Mouse (Mus musculus) heart, postnatal 25 days (tissue): ENCODE results near the gene Kcnn1. TPM values are rescaled to one million over a fixed set of nuclear protein-coding genes. Genes with fewer than 3 reads are reported as not detected.
"Not testable (repeated sequence)": the region's sequence is repeated elsewhere in the genome, so short reads cannot be mapped to it uniquely, and the experiment has no call there.

Source experiments
- DNase-seq: peaks from one replicate; pipeline ENCODE4 v3.0.0; 2022; ENCODE audit warnings: low spot score
- intact Hi-C: fragments of 180-260 bp; cut with DNase I; formaldehyde crosslinking; loops from one replicate; pipeline ENCODE4 v1.15.1; 2025
- total RNA-seq, 2 experiments: library from RNA; stranded (reverse); gene quantifications; 2 replicates each; pipeline ENCODE4 v1.2.3; 2021

The Kcnn1 gene
- total RNA-seq, 2 experiments from 2014 or later, result 8.1 to 8.6 TPM

DNA sequence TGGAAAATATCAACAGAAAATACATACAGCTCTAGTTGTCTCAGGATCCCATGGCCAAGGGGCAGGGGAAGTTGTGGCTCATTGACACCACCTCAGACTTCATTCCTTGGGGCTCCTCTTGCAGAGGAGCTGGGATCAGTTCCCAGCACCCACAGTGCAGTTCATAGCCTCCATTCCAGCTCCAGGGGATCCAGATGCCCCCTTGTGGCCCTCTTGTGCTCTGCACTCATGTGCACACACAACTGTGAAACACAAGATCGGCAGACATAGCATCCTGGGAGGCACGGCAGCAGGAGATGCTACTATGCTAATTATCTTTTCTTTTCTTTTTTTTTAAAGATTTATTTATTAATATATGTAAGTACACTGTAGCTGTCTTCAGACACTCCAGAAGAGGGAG lies 36.0 kb downstream of the Kcnn1 start:
- DNase-seq, result no peak
- intact Hi-C loops, result no loop called here

GRCm38 (mm10) chr8:70825816-70826215 lies 37.2 kb downstream of the Kcnn1 start:
- DNase-seq, result no peak

DNA sequence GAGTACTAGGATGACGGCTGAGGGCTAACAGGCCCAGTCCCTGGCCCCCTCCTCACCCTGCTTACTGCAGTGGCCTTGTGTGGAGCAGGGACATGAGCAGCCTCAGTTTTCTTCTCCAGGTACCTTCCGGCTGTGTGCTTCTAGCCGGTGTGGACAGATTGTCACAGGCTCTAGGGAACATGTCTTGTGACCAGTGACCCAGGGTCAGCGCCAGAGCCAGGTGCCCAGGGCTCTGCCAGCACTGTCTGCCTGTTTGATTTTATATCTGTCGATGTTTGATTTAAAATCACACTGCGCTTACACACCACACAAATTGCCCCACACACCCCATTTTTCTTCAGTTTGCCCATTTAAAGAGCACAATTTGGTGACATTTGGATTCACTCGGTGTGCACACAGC lies 39.3 kb downstream of the Kcnn1 start:
- no peak for DNase-seq
- intact Hi-C loops, result loop anchor here (5.0 kb wide), 1 partner anchor 102 kb away; the partner anchor contains the start of gene Pde4c

More at GRCm38 (mm10) chr8:70825816-70826215, 37.2 kb downstream of the Kcnn1 start:
- intact Hi-C loops, result no loop called here

GRCm38 (mm10) chr8:70822594-70822993 lies 40.5 kb downstream of the Kcnn1 start:
- intact Hi-C loops, result loop anchor here (5.0 kb wide), 1 partner anchor 100 kb away; the partner anchor contains the start of gene Pde4c
- DNase-seq, result not testable (repeated sequence)

DNA sequence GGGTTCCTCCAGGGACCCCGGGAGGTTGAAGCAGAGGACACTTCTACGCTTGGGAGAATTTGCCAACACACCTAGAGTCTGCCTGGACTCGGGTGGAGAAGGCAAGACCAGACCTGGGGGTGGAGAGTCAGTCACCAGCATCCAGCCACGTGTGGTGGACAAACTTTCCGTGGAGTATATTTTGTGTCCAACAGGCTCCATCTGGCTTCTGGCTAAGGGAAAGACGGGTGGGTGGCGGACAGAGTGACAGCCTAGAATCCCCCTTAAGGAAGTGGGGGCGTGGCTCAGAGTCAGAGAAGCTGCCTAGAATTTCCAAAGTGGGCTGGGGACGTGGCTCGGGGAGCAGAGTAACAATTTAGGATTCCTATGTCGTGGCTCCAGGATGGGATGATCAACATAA lies 41.1 kb downstream of the Kcnn1 start:
- intact Hi-C loops, result loop anchor here (1.0 to 5.0 kb wide), 2 partner anchors 19 to 100 kb away; partner anchors contain the start of gene Pde4c
- DNase-seq, result no peak

GRCm38 (mm10) chr8:70821399-70821962 lies 41.6 kb downstream of the Kcnn1 start:
- no peak for DNase-seq
- intact Hi-C loops, result loop anchor here (1.0 to 5.0 kb wide), 2 partner anchors 20 to 99 kb away; partner anchors contain the start of gene Pde4c

DNA sequence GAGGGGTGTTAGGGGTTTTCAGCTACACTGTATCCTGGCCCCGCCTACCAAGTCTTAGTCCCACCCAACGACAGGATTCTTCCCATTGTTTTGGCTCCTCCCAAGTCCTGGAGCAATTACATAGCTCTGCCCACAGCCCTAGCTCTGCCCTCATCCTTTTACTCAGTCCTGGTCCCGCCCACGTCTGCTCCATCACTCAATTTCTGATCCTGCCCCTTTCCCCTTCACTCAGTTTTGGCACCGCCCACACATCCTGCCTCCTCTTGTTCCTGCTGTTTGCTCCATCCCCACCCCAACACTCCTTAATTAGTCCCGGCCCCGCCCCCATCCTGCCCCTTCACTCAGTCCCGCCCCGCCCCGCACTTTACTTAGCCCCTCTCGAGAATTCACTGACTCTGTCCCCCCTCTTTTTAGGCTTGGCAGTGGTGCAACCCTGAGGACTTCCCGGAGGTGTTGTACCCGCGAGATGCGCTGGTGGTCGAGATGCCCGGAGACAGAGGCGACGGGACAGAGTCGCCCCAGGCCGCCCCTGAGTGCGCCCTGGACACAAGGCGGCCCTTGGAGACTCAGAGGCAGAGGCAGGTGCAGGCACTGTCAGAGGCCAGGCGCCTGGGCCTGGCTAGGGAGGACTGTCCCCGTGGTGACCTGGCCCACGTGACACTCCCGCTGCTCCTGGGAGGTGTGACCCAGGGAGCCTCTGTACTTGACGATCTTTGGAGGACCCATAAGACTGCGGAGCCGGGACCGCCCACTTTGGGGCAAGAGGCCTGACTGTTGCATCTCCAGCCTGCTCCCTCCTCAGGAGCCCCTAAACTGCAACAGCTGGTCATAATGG lies 42.7 kb downstream of the Kcnn1 start:
- peak; percentile 63 for DNase-seq
- intact Hi-C loops, result loop anchor here (5.0 kb wide), 1 partner anchor 98 kb away; the partner anchor contains the start of gene Pde4c

- no peak for DNase-seq
- intact Hi-C loops, result no loop called here
Observed at GRCm38 (mm10) chr8:70816679-70817078, 46.4 kb downstream of the Kcnn1 start.

GRCm38 (mm10) chr8:70812885-70813284 lies 50.2 kb downstream of the Kcnn1 start:
- no peak for DNase-seq
- intact Hi-C loops, result no loop called here

DNA sequence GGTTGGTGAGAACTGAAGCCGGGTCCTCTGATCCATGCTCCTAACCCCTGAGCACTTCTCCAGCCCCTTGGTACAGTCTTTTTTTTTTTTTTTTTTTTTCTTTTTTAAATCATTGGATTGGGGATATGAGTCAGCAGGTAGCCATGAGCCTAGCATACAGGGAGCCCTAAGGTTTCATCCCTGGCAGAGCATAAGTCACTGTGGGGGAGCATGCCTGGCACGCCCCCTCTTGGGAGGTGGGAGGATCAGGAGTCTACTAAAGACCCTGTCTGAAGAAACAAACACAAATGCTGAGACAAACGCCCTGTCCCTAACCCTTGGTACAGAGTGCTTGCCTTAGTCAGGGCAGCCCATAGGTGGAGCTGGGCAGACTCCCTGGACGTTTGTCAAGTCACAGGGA lies 51.0 kb downstream of the Kcnn1 start:
- intact Hi-C loops, result no loop called here

DNA sequence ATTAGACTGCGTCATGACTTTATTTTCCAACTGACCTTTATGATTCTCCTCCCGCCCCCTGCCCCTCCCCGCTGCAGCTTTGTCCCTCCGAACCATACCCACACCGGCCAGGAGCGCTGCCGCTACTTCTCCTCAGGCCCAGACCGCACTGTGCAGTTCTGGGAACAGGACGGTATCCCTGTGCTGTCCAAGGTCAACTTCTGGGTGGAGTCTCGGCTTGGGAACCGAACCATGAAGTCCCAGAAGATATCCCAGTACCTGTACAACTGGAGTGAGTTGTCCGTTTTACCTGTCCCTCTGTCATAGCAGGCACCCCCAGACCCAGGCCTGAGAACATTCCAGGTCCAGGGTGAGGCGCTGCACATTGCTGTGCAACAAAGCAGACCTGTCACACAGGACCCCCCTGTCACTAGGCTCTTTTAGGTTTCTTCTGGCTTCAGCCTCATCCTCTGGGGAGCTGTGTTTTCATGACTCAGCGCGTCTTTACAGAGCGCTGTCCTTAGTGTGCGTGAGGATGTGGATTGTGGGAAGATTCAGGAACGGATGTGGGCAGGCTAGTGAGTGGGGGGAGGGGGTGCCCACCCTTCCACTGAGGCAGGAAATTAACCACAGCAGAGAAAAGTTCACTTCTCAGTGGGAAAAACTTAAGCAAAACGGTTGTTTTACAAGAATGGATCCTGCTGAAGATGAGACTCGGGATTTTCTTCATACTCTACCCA lies 51.9 kb downstream of the Kcnn1 start:
- no peak for DNase-seq
- intact Hi-C loops, result no loop called here

More for the DNA sequence above, 51.0 kb downstream of the Kcnn1 start:
- DNase-seq, result no peak

DNA sequence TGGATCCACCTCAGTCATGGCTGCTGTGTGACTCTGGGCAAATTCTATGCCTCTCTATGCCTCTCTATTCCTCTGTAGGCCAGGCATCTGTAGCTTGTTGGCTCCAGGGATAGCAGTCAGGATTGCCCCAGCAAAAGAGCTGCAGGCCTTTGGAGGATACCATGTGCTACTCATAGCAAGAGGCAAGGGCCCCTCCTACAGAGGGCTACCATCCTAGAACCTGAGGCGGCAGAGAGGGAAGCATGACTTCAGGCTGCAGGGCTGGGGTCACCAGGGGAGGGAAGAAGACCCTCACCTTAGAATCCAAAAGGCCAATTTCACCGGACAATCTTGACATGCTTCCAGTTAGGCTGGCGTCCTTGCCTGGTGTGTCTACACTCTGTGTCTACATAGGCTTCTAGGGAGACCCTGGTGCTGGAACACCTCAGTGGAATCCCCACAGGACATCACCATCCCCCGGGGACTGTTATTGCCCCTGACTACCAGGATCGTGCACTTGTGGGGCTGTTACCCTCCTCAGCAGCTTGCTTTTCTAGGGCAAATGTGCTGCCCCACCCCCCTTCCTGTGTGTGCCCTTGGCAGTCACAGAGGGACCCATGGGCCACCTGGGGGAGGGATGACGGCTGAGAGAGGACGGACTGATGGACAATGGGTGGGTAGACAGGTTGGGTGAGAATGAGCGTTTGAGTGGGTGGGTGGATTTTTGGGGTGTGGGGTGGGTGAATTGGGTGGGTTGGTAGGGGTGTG lies 53.9 kb downstream of the Kcnn1 start:
- intact Hi-C loops, result no loop called here
- DNase-seq, result no peak

GRCm38 (mm10) chr8:70808239-70808638 lies 54.8 kb downstream of the Kcnn1 start, which contains the start of gene Il12rb1:
Gene Il12rb1 (plus strand): TSS chr8:70808449.
- intact Hi-C loops, result no loop called here
- DNase-seq, result no peak

DNA sequence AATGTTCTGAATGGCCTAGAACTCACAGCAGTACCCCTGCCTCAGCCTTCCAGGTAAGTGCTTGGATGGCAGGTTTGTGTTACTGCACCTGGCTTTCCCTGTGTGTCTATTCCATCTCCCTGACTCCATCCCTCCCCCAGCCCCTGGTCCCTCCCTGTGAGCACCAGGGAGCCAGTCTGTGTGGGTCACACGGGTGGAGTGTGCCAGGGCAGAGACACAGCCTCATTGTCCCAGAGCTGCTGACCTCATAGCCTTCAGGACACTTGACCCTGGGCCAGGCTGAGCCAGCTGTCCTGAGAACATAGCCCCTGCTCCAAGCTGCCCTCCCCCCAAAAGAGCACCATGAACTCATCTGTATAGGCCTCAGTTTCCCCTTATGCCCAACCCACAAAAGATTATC lies 55.8 kb downstream of the Kcnn1 start:
- no peak for DNase-seq
- intact Hi-C loops, result no loop called here

DNA sequence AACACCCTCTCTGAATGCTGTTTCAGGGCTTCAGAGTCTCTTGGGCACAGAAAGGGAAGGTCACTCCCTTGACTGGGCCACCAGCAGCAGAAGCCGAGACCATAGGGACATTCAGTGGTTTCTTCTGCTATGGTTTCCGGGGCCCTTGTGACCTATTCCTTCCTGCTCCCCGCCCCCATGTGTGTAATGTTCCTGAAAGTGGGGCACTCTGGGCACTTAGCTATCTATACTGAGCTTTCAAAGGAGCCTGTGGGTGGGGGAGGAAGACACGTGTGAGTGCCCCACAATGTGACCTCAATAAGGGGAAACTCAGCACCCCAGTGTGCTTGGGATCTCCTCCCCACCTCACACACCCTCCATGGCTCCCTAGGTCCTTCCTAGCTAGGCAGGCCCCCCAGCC lies 56.5 kb downstream of the Kcnn1 start:
- DNase-seq, result peak; percentile 35
- intact Hi-C loops, result no loop called here

DNA sequence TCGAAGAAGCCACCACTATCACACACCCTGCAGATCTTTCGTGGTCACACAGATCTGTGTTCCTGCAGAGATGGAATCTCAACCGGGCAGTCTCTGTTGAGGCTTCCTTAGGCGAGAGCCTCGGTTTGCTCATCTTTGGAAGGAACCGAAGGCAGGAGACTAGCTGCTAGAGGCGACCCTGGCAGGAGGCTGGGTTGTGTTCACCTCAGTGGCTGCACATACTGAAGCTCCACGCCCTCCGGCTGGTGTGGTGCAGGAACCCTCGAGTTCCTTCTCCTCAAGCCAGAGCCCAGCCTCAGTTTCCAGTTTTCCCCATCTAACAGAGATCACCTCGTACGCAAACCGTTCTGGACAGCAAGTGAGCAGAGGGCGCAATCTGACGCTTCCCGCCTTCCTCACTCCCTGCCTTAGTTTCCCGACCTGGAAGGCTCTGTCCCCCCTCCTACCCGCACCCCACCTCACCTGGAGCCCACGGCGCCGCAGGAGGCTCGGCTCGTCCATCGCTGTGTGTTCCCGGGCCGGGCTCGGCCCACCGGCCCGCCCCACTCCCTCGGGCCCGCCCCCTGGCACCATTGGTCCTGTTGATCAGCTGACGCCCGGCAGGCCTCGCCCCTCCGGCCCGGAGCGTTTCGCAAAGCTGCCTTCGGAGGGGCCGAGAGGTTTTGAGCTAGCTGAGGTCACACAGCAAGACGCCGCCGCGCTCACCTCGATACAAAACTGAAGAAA lies 58.4 kb downstream of the Kcnn1 start, which contains the start of gene Mast3:
Gene Mast3, minus strand, starts transcription at position 574 of the 726 bp plus-strand sequence.
- intact Hi-C loops, result no loop called here
- DNase-seq, result peak; percentile 78

- intact Hi-C loops, result no loop called here
- no peak for DNase-seq
Observed at GRCm38 (mm10) chr8:70803761-70804480, 59.1 kb downstream of the Kcnn1 start.

DNA sequence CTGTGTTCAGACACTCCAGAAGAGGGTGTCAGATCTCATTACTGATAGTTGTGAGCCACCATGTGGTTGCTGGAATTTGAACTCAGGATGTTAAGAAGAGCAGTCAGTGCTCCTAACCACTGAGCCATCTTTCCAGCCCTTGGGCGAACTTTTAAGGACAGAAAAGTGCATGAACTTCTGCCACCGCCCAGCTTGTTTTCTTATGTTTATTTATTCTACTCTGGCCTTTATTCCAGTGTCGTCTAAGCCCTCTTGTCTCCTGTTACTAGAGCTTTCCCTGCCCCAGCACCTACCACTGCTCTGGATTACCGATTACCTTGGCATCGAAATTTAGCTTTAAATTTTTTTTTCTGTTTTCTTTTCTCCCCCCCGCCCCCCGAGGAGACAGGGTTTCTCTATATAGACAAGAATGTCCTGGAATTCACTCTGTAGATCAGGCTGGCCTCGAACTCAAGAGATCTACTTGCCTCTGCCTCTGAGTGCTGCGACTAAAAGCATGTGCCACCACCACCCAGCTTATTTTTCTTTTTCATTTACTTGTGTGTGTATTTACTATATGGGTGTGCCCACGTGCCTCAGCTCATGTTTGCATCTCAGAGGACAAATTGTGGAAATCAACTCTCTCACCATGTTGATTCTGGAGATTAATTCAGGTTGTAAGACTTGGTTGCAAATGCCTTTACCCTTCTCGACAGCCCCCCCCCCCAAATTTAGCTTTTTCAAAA lies 60.1 kb downstream of the Kcnn1 start:
- DNase-seq, result no peak
- intact Hi-C loops, result no loop called here
